Mouse (Mus musculus): Measurements from ENCODE around the gene Lect2. TPM values are rescaled to one million over a fixed set of nuclear protein-coding genes. Genes with fewer than 3 reads are reported as not detected.

The Lect2 gene
- polyA plus RNA-seq (2012), result not detected in 2 replicates

GRCm38 (mm10) chr13:56548401-56548800 is at the start of gene Lect2:
Gene Lect2, minus strand, starts transcription at chr13:56548502.

GRCm38 (mm10) chr13:56522081-56522820 is 26.1 kb downstream of the Lect2 start, which contains the start of gene Fbxl21:
Gene Fbxl21, plus strand, starts transcription at chr13:56522472.

Other genes starting within 250 kb of the Lect2 start
- not detected in 2 replicates for gene Gm3045, start 121.9 kb downstream of the Lect2 start, polyA plus RNA-seq (2012)
- gene Slc25a48, start 110.1 kb downstream of the Lect2 start, polyA plus RNA-seq (2012), result 0.03 TPM in 1 of 2 replicates, not detected in the other
- not detected in 2 replicates for gene Il9, start 66.3 kb downstream of the Lect2 start, polyA plus RNA-seq (2012)
- 0.17 and 0.34 TPM in 2 replicates for gene Fbxl21, start 26.0 kb downstream of the Lect2 start, polyA plus RNA-seq (2012)
- 15.5 and 36.3 TPM in 2 replicates for gene Tgfbi, start 61.0 kb upstream of the Lect2 start, polyA plus RNA-seq (2012)
- gene Smad5, start 154.5 kb upstream of the Lect2 start, polyA plus RNA-seq (2012), result 5.1 and 7.0 TPM in 2 replicates
- gene Gm45623, start 205.3 kb upstream of the Lect2 start, polyA plus RNA-seq (2012), result 0.12 TPM in 1 of 2 replicates, not detected in the other